Mouse (Mus musculus) G1E-ER4 (cell line): ENCODE data around the gene Foxp4. TPM values are rescaled to one million over a fixed set of nuclear protein-coding genes. Genes with fewer than 3 reads are reported as not detected.

Experiments used
- GATA1 ChIP-seq: IDR thresholded peaks from one replicate; pipeline ENCODE4 v1.8.0; 2012; ENCODE audit warnings: low read length, inconsistent platforms
- polyA plus RNA-seq: library from polyadenylated mRNA; stranded (reverse); fragments of >175 nt; gene quantifications from 2 replicates; pipeline ENCODE4 v1.2.3, GENCODE M21; 2012

Gene Foxp4
- polyA plus RNA-seq, 1 experiment, result 46.1 TPM

GRCm38 (mm10) chr17:47887381-47888154, 36.9 kb downstream of the Foxp4 start:
- TF ChIP-seq GATA1, result no peak

GRCm38 (mm10) chr17:47883099-47883498, 41.3 kb downstream of the Foxp4 start:
- TF ChIP-seq GATA1, result no peak

GRCm38 (mm10) chr17:47881330-47881729, 43.1 kb downstream of the Foxp4 start:
- no peak for TF ChIP-seq GATA1

GRCm38 (mm10) chr17:47879207-47879606, 45.2 kb downstream of the Foxp4 start:
- no peak for TF ChIP-seq GATA1

GRCm38 (mm10) chr17:47878378-47879089, 45.9 kb downstream of the Foxp4 start:
- TF ChIP-seq GATA1, result no peak

GRCm38 (mm10) chr17:47877715-47878377, 46.6 kb downstream of the Foxp4 start:
- TF ChIP-seq GATA1, result no peak

- TF ChIP-seq GATA1, result no peak
Measured at GRCm38 (mm10) chr17:47876776-47877714, 47.4 kb downstream of the Foxp4 start.

GRCm38 (mm10) chr17:47873341-47873791, 51.1 kb downstream of the Foxp4 start:
- TF ChIP-seq GATA1, result no peak

GRCm38 (mm10) chr17:47872311-47873011, 52.0 kb downstream of the Foxp4 start:
- no peak for TF ChIP-seq GATA1

- no peak for TF ChIP-seq GATA1
Measured at GRCm38 (mm10) chr17:47869874-47870273, 54.6 kb downstream of the Foxp4 start.

GRCm38 (mm10) chr17:47866037-47866436, 58.4 kb downstream of the Foxp4 start:
- TF ChIP-seq GATA1, result no peak

GRCm38 (mm10) chr17:47864496-47864895, 59.9 kb downstream of the Foxp4 start:
- TF ChIP-seq GATA1, result no peak

- no peak for TF ChIP-seq GATA1
Measured at GRCm38 (mm10) chr17:47863437-47863836, 61.0 kb downstream of the Foxp4 start.

GRCm38 (mm10) chr17:47863023-47863422, 61.4 kb downstream of the Foxp4 start:
- no peak for TF ChIP-seq GATA1
